Mouse (Mus musculus) megakaryocyte, adult 5-6 weeks (primary cell): ENCODE results near the gene Cop1. TPM values are rescaled to one million over a fixed set of nuclear protein-coding genes. Genes with fewer than 3 reads are reported as not detected.

ENCODE experiments used
- ATAC-seq: 2 replicates; pipeline ENCODE4 v1.8.0; 2016; ENCODE audit warnings: mild to moderate bottlenecking, inconsistent platforms; ENCODE audit not compliant: poor library complexity, severe bottlenecking
- total RNA-seq, 2 experiments: library from RNA; stranded (forward) in 1 of 2; stranded (reverse) in 1 of 2; fragments of 153-499, 151-499 nt in 1 of 2; fragments of 221-1000, 200-1000 nt in 1 of 2; gene quantifications; 2 replicates each; pipeline versions ENCODE4 v1.2.3 to v1.2.4; 2015 to 2017

Gene Cop1
- total RNA-seq, 2 experiments from 2014 or later, result 192 to 211 TPM

DNA sequence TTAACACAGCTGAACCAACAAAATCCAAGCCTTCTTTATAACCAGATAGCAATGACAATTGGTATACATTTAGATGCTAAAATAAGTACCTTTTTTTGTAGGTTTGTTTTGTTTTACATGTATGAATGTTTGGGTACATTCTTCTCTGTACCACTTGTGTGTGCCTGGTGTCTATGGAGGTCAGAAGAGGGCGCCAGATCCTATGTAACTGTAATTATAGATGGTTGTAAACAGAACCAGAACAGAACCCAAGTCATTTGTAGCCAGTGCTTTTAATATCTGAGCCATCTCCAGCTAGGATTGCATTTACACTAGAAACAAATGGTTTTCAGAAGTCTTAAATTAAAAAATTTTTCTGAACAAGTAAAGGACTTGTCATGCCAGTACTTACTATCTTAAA, 54.7 kb downstream of the Cop1 start:
- peak; percentile 53; the same call in 1 of the 2 replicates for ATAC-seq

DNA sequence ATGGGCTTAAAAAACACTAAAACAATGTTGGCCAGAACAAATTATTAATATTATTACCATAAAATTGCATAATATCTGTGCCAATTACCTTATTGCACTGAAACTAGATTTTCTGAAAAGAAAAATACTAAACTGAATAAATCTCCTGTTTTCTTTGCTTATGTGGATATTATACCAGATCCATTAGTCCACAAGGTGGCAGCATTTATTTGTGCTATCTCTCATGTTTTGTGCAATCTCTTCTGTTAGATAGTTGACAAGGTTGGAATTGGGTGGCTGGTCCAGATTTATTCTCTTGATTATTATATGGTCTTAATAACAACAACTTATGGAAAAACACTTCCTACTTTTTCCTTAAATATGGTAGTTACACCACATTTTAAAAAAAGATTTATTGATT, 58.1 kb downstream of the Cop1 start:
- ATAC-seq, result no peak

DNA sequence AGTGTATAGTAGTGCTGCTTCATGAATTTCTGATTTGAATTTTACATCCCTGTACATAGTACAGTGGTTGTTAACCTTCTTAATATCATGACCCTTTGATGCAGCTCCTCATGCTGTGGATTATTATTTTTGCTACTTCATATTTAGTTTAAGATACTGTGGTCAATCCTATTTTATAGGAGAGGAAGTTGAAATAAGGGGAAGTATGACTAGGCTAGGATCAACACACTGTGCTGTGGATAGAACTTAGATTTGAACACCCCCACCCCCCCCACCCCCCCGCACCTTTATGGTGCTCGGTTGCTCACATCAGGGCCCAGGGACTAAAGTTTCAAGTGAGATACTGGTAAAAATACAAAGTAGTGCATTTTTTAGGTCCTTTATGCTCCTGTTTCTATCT, 58.7 kb downstream of the Cop1 start:
- ATAC-seq, result peak; percentile 85

DNA sequence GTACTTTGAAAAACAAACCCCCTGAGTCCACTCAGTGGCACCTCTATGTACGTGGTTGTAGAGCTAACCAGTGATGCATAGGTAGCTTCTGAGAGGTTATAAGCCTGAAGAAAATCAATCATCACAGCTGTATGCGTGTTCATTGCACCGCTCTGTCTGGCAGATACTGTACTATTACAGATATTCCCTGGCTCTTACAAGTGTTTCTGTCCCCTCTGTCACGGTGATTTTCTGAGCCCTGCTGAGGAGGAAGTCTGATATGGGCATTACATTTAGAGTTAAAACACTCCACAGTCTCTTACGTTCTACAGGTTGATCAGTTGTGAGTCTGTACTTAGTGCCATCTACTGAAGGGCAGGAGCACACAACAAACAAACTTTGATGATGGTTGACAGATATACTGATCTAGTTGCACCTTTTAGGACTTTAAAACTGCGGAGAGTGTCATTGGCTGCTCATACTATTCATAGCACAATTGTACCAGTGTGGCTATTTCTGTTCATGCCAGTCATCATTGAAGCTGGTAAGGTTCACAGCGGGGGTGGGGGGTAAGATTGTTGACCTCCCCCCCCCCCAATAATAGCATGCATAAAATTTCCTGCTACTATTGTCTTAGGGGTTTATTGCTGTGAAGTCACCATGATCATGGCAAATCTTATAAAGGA, 69.4 kb downstream of the Cop1 start:
- ATAC-seq, result no peak

DNA sequence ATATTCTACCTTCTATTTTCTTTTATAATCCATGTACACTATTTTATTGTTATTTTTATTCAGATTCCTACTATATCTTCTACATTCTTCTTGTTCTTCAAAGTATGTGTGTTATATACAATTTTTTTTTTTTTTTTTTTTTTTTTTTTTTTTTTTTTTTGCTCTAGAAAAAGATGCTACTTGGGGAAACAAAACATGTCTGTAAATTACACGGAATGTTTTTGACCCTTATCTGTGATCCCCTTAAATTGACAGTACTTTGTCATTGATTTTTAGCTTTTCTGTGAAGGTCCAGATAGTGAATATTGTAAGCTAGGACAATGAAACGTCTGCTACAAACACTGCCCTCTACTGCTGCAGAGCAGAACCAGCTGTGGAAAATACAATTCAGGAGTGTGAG, 81.5 kb downstream of the Cop1 start:
- no peak for ATAC-seq

DNA sequence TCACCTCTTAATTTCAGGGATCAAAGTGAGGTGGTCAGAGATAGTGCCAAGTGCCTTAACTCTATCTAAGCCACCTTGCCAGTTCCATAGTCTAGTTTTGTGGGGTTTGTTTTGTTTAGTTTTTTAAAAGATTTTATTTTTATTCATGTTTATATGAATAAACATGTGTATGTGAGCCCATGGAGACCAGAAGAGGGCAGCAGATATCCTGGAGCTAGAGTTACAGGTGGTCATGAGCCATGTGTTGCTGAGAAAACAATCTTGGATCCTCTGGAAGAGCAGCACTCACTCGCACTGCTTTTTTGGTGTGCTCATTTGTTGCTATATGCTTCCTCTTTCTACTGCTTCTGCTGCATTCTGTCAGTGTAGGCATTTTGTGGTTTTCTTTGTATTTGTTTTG, 90.5 kb downstream of the Cop1 start:
- ATAC-seq, result no peak

DNA sequence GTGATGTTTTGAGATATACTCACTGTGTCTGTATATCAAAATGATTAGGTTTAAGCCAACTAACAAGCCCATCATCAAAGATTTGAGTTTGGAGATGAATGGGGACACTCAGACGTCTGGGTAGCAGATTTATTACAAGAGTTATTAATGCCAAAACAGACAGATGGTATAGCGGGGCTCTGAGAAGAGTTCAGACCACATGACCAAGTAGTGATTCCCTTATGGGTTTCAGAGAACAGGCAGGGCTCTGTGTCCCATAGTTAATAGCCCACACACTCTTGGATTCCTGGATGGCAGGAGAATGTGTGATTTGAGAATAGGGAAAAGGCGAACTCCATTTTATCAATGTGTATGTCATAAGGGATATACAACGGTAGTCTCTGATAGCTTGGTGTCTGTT, 98.9 kb downstream of the Cop1 start:
- ATAC-seq, result no peak

DNA sequence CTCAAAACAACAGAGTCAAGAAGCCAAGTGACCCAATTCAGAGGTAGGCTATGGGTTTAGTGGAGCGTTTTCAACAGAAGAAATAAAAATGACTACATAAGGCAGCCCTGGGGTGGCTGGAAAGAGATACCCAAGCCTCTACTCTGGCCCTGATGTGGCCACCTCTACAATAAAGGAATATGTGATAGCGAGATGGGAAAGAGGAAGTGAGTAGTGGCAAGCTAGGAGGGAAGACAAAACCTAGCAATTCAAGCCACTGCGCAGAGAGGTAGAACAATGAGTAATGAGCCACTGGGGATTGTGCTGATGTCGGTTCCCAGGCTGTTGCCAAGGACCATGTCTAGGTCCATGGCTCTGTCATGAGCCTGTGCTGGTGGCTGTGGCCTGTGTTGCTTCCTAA, 102.0 kb downstream of the Cop1 start:
- peak; percentile 80 for ATAC-seq

DNA sequence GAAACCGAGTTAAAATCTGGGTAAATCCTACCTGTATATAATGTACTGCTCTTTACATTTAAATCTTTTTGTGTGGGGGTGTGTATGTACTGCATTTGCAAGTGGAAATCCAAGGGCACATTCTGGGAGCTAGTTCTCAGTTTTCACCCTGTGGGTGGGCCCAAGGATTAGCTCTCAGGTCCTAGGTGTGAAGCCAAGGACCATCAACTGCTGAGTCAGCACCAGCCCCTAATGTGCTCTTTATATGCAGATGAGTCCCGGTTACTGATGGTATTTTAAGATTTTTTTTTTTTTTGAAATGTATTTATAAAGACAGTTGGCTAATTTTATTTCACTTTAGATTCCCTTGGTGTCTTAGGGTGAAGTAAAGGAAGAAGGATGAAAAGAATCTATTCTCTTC, 110.2 kb downstream of the Cop1 start:
- ATAC-seq, result no peak

DNA sequence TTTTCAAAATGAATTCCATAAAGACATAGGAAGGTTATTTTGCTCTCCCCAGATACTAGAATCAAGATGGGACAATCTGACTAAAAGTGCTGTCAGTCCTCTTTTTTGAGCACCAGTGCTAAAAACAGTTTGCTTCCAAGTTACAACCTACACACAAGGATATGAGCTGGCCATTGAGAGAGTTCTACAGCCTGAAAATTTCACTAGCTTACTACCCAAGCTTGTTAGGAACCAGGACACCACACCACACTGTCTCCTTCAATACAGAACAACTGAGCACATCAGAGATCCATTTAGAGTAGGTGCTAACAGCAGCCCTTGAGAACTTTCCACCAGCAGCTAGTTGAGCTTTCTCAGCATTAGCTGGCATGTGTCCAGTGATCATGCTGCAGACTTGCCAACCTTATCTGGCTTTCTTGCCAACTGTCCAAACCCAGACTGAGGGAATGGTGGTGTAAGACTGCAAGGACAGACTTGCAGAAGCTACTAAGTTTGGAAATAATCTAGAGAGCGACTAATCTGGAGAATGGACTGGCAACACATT, 123.0 kb downstream of the Cop1 start:
- ATAC-seq, result no peak

DNA sequence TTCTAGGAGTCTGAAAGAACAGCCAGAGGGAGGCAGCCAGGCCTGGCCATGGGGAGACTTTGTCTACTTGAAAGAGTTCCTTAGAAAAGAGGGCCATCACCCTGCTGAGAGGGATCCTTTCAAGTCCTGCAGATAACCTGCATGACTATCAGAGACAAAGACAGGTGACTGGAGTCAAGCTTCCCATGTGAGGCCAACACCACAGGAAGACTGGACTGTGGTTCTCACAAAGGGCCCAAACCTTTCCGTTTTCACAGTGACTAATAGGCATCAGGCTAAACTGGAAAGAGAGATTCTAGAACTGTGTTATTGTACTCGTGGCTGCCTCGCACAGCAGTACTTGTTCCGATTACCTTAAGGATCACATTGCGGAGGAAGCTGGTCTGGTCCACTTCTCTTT, 126.6 kb downstream of the Cop1 start:
- no peak for ATAC-seq

DNA sequence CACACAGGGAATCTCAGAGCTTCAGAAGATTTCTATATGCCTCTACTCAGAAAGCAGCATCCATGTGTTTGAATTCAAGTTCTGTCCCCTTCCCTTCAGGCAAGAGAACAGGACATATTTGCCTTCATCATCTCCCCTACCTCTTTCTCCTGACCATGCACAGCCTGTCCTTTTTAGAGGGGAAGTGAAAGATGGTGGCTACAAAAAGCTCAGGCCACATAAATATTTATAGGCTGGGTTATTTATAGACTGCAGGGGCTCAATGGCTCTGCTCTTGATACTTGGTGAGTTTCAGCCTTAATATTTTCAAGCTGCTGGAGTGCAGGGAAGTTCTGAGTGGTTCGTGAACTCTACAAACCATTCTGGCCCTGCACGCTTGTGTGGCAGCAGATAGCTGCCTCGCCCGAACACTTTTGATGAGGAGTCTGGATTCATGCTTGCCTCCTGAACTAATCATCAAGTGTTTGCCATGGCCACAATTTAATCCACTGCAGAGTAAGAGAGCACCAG, 139.8 kb downstream of the Cop1 start:
- peak; percentile 52; the same call in 1 of the 2 replicates for ATAC-seq

DNA sequence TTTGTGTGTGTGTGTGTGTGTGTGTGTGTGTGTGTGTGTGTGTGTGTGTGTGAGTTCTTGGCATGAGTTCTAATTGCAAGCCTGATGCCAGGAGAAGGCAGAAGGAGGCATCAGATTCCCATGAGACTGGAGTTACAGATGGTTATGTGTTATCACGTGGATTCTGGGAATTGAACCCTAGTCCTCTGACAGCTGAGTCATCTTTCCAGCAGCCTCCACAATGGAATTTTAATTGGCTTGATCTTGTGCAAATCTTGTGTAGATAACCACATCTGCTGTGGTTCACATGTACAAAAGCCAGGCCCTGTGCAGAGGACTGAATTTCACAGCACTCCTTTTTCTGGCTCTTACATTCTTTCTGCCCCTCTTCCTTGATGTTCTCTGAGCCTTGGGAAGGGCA, 150.1 kb downstream of the Cop1 start:
- no peak for ATAC-seq

DNA sequence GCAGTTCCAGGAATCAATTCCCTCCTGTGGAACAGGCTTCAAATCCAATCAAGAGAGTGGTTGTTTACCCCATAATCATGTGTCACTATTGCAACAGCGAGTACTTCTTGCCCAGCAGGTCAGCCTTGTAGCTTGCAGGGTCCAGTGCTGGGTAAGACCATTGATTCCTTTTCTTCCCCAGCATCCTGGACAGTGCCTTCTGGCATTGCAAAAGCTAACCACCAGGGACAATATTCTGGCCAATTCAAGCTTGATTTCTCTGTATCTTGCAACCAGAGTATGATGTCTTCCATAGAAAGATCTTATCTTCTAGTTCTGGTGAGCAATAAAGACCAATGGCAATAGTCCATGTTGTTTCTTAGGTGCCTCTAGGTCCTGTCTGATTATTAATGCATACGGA, 150.8 kb downstream of the Cop1 start:
- no peak for ATAC-seq

DNA sequence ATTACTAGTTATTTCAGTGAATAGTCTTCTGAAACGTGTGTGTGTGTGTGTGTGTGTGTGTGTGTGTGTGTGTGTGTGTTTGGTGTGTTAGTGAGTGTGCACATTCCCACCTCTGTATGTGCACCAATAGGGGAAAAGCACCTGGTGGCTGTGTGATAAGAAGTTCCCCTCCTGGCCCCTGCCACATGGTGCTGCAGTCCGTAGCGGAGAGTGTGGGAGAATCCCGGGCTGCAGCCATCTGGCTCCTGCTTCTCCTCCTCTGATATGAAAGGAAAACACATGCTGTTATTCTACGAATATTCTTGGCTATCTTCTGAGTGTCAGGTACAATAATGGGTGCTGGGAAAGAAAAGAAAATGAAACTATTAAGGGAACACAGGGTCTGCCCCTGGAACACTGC, 154.3 kb downstream of the Cop1 start:
- ATAC-seq, result no peak

DNA sequence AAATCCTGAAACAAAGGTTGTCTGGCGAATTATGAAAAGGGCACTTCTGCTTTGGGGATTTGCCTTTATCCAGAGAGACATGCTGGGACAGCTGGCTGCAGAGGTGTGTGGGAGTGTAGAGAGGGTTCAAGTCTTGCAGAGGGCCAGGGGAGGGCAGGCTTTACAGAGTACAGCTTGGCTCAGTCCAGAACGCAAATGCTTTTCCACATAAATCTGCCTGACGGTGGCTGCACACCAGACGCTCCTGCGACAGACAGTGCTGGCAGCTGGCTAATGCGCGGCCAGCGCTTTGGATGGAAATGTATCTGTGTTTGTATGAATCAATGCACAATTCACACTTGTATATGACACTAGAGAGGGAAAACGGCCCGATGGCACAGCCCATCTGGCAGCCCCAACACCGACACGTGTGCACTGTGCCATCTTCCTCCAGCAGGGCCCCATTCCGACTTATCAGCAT, 156.5 kb downstream of the Cop1 start:
- no peak for ATAC-seq

DNA sequence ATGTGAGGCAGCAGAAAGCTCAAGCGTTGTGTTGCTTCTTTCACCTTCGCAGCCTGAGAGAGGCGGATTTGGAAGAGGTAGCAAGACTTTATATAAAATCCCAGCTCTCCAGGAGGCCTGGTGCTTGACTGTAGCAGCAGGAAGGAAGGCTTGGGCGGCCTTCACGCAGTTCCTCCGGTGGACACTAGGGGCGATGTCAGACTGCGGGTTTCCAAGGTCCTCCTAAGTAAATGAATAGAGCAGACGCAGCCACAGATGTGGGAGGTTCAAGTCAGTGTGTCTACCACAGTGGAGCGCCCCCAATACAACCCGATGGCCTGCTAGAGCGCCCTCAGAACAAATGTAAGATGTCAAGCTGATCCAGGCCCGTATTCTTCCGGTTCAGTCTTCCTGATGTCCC, 157.9 kb downstream of the Cop1 start:
- peak; percentile 90 for ATAC-seq

DNA sequence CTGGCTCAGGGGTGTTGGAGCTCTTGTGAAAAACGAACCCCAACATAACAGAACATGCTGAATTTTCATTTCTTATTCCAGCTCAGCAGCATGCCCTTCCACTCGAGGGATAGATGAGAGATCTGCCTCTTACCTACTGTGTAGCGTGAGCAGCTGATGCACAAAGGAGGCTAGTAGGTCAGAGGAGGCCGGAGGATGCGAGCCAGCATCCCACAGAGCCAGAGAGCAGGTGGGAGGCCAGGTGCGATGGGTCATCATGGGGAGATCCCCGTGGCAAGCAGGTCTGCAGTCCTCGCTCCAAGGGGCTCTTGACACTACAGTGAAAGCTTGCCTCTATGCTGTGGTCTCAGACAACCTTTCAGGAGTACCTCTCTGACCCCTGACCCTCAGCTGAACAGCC, 160.5 kb downstream of the Cop1 start:
- ATAC-seq, result no peak

DNA sequence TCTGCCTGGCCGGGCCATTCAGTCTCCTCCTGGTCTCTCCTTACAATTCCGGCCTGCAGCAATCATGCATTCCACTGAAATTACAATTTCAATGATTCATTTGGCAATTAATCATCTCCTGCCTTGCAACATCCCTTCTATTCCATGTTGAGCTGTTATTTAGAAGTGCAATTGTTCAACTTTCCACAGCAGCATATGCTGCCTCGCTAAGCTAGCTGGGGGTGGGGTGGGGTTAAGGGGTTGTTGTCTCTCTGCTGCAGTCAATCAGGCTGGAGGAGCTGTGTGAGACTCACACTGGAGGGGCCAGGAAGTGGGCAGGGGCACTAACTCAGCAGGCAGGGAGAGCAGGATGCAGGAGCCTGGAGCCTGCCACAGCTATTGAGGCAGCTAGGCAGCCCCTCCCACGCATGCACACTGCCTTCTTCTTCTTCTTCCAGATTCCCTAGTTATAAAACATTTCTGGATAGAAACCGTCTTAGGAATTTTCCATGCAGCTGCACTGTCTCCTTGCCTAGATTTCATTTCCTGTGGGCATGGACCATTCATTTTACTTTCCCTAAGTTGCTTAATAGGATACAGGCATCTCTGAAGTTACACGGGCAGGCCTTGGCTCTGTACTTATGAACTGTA, 161.1 kb downstream of the Cop1 start:
- ATAC-seq, result no peak

DNA sequence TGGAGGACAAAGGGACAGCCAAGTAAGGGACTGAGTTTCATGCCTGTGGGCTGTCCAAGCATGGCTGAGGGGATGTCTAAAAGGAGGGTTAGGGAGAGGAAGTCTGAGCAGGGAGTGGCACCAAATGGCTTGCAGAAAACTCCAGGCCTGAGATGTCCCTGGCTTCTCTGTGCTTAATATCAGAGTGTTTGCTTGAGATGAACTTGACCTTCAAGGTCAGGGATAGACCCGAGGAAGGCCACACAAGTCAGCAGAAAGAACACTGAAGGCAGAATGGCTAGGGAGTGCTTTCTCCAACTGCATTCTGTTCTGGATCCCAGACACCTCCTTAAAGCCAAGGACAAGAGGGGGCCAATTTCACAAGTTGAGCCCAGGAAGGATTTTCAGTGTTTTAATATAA, 161.8 kb downstream of the Cop1 start:
- no peak for ATAC-seq

DNA sequence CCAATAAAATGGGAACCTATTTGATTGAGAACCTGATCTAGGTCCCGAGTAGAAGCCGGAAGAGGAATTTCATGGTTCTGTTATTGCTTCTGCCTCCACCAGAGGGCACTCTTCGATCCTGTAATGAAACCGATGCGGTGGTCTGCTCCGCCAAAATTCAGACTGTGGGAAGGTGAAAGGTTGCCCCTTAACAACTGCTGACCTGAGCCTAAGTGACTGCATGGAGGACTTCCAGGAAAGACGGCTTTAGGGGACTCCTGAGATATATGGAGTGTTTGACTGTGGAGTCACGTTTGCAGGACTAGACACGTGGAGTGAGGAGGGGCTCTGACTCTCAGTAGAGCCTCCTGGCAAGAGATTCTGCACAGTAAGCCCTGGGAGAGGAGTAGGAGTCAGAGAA, 164.4 kb downstream of the Cop1 start:
- ATAC-seq, result peak; percentile 51; the same call in 1 of the 2 replicates
